Mouse (Mus musculus) layer of hippocampus, adult 18-20 months (tissue): ENCODE measurements around the gene Igf2r. TPM values are rescaled to one million over a fixed set of nuclear protein-coding genes. Genes with fewer than 3 reads are reported as not detected.
"Not testable (repeated sequence)": the region's sequence is repeated elsewhere in the genome, so short reads cannot be mapped to it uniquely, and the experiment has no call there.

Source experiments
- DNase-seq, 2 experiments: peaks; one replicate each; pipeline ENCODE4 v3.0.0; 2022; ENCODE audit warnings: low spot score in 2 of 2
- total RNA-seq, 2 experiments: library from RNA; stranded (reverse); gene quantifications; 2 replicates each; pipeline ENCODE4 v1.2.3; 2021

The Igf2r gene
- total RNA-seq, 2 experiments from 2014 or later: 27.4 to 27.8 TPM

DNA sequence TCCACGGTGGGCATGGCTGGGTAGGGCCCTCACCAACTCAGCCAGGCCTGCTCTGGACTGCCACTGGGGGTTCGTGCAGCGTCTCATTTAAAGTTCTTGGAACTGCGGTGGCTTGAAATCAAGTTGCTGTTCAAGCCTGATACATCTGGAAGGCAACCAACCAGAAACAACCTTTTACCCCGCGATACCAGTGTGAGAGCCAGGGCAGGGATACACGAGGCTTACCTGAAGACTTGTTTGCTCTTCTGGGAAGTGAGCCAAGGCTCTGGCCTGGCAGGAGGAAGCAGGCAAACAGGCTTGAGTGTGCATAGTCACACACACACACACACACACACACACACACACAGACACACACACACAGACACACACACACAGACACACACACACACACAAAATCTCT is 93.8 kb downstream of the Igf2r start, which contains the start of gene Slc22a1:
Slc22a1 (minus strand) TSS at position 184 of the 400 bp plus-strand sequence.
- no peak for DNase-seq

GRCm38 (mm10) chr17:12674980-12675379 is 94.5 kb downstream of the Igf2r start:
- not testable (repeated sequence) for DNase-seq

- DNase-seq: no peak
These were observed 95.6 kb downstream of the Igf2r start for GRCm38 (mm10) chr17:12673871-12674270.

DNA sequence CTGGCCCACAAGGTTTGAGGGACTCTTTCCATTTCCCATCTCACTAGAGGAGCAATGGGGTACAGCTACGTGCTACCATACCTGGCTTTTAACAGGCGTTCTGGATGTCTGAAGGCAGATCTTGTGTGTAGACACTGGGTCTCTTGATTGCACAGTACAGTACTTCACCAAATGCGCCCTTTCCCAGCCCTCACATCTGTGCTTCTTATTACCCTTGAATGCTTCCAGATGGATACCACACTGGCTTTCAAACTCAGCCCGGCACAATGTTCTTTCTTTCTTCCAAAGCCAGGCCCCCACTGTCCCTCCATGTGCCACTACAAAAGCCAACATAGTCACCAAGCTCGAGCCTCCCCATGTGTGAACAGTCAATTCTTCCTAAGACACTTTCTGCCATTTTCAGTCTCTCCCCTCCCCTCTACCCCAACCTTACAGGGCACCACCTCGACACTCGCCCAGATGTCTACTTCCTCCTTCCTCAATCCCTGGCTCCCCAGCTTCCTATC is 97.1 kb downstream of the Igf2r start:
- no peak for DNase-seq

DNA sequence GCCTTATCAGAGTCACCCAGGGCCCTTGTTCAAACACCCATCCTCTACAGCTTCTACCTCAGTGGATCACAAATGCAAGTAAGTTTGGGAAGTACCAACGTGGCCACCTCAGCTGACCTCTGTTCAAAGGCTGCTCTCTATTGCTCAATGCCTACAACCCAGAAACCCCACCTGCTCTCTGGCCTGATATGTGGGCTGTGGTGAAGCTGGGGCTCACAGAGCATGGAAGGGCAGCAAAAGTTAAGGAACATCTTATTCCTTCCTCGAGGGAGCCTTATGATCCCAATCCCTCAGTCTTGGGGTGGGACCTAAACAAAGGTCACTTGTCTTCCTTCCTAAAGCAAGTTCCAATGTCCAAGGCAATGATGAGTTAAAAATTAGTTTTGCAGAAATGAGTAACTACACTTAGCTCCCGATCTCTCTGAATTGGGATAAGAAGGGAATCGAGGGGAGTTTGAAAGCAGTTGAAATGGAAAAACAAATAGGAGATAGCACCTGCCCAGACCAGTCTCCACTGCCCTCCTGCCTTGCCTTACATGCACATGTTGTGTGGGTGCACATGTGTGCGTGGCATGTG is 98.3 kb downstream of the Igf2r start:
- DNase-seq: no peak

GRCm38 (mm10) chr17:12669363-12669679 is 100.1 kb downstream of the Igf2r start:
- DNase-seq: no peak

GRCm38 (mm10) chr17:12668478-12669362 is 100.7 kb downstream of the Igf2r start:
- no peak for DNase-seq

- DNase-seq: no peak
These were observed 105.3 kb downstream of the Igf2r start for GRCm38 (mm10) chr17:12664156-12664555.

- peak in 1 of 2 experiments; percentile 63 for DNase-seq
These were observed 108.7 kb downstream of the Igf2r start for GRCm38 (mm10) chr17:12660572-12661260.

- DNase-seq: no peak
These were observed 110.2 kb downstream of the Igf2r start for GRCm38 (mm10) chr17:12659233-12659632.

DNA sequence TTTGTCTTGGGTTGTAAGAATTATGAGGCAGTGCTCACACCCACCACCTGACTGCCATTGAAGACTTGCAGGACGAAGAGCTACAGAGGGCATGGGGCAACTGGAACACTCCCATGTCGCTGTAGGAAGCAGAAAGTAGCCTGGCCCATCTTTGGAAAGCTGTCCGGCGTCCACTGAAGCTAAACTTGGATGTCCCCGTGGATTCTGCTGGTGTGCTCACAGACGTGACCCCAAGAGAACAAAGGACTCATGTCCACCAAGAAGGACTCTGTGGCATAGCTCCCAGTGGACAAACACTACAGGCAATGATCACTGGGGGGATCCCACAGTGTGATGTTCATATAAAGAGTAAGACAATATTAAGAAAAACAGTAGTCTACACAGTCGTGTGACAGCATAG is 110.7 kb downstream of the Igf2r start:
- DNase-seq: no peak

DNA sequence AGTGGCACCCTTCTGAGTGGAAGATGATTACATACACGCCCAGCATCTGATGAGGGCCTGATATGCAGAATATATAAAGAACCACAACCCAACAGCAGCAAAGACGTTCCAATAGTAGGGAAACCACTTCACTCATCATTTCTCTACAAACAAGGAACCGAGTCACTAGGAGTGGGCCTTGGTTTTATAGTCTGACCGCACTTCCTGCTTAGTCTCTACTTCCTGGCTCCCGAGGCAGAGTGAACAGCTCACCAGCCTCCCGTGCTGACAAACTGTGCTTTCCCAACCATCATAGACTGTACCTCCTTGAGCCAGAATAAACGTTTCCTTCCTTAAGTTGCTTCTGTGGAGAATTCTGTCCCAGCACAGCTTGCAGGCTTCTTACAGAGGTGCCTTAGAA is 113.6 kb downstream of the Igf2r start:
- DNase-seq: no peak

GRCm38 (mm10) chr17:12654061-12654460 is 115.4 kb downstream of the Igf2r start:
- peak; percentile 51 to 57 for DNase-seq

GRCm38 (mm10) chr17:12652604-12653003 is 116.9 kb downstream of the Igf2r start:
- no peak for DNase-seq

GRCm38 (mm10) chr17:12645461-12645860 is 124.0 kb downstream of the Igf2r start:
- DNase-seq: no peak

GRCm38 (mm10) chr17:12641087-12641486 is 128.4 kb downstream of the Igf2r start:
- no peak for DNase-seq

- DNase-seq: no peak
These were observed 129.9 kb downstream of the Igf2r start for GRCm38 (mm10) chr17:12639585-12639984.

GRCm38 (mm10) chr17:12634814-12635213 is 134.7 kb downstream of the Igf2r start:
- no peak for DNase-seq
